Mouse (Mus musculus): ENCODE data around the gene Ppfia4. TPM values are rescaled to one million over a fixed set of nuclear protein-coding genes. Genes with fewer than 3 reads are reported as not detected.

Gene Ppfia4
- polyA plus RNA-seq (2012; rRNA removed) = 3.7 and 3.8 TPM in 2 replicates

DNA sequence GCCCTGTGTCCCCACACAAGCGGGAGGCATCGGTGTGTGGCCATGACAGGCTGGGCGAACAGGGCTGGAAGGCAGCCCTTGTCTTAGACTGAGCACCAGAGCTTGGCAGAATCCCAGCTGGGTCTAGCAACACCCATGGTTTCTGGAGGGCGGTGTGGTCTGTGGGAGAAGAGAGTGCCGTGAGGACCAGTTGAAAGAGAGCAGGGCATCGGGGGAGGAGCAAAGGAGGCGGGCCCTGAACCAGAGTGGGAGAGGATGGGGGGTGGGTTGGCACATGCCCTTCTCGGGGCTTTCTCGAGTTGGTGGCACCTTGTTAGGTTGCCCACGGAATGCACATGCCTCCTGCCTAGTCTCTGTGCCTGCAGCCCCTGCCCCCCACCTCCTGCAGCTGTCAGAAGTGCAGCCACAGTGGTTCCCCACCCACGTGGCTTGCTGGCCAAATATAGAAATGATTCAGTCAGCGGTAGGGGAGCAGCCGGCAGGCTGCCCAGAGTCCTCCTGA, at the start of gene Ppfia4:
Gene Ppfia4, minus strand, starts transcription at position 159 of the 502 bp plus-strand sequence.

GRCm38 (mm10) chr1:134361857-134362212, 29.1 kb upstream of the Ppfia4 start, which contains the start of gene Tmem183a:
Gene Tmem183a (minus strand): TSS chr1:134361979.

DNA sequence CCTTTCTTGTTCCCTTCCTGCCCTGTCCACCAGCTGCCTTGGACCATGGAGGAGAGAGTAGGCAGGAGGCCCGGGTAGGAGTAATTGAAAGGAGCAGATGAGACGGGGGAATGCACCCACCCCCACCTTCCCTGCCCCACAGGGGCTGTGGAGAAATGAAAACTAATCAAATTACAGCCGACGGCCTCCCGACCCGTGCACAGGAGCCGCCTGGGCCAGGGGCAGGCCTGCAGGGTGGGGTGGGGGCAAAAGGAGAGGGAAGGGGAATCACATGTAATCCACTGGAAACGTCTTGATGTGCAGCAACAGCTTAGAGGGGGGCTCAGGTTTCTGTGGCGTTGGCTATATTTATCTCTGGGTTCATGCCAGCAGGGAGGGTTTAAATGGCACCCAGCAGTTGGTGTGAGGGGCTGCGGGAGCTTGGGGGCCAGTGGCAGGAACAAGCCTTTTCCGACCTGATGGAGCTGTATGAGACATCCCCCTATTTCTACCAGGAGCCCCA, 43.1 kb downstream of the Ppfia4 start, which contains the start of gene Myog:
Gene Myog, plus strand, starts transcription at position 392 of the 502 bp plus-strand sequence.

Other genes with a start within 250 kb of the Ppfia4 start
- gene Chit1, start 221.7 kb downstream of the Ppfia4 start, polyA plus RNA-seq (2012; rRNA removed) = 36.1 and 38.3 TPM in 2 replicates
- 0.87 and 2.3 TPM in 2 replicates for gene Chil1, start 150.8 kb downstream of the Ppfia4 start, polyA plus RNA-seq (2012; rRNA removed)
- gene Mybph, start 139.5 kb downstream of the Ppfia4 start, polyA plus RNA-seq (2012; rRNA removed) = 1.3 and 2.8 TPM in 2 replicates
- 10.2 and 10.5 TPM in 2 replicates for gene Adora1, start 97.5 kb downstream of the Ppfia4 start, polyA plus RNA-seq (2012; rRNA removed)
- gene Myog, start 42.9 kb downstream of the Ppfia4 start, polyA plus RNA-seq (2012; rRNA removed) = 0.51 and 1.1 TPM in 2 replicates
- 44.1 and 52.2 TPM in 2 replicates for gene Tmem183a, start 29.1 kb upstream of the Ppfia4 start, polyA plus RNA-seq (2012; rRNA removed)
- gene 4933406M09Rik, start 53.0 kb upstream of the Ppfia4 start, polyA plus RNA-seq (2012; rRNA removed) = not detected in 2 replicates
- 21.6 and 23.2 TPM in 2 replicates for gene Cyb5r1, start 72.6 kb upstream of the Ppfia4 start, polyA plus RNA-seq (2012; rRNA removed)
- 78.1 and 112 TPM in 2 replicates for gene Adipor1, start 82.5 kb upstream of the Ppfia4 start, polyA plus RNA-seq (2012; rRNA removed)
- 1.1 and 1.4 TPM in 2 replicates for gene Klhl12, start 122.6 kb upstream of the Ppfia4 start, polyA plus RNA-seq (2012; rRNA removed)
- 3.6 and 4.5 TPM in 2 replicates for gene Rabif, start 161.7 kb upstream of the Ppfia4 start, polyA plus RNA-seq (2012; rRNA removed)
- gene Mgat4e, start 216.8 kb upstream of the Ppfia4 start, polyA plus RNA-seq (2012; rRNA removed) = not detected in 2 replicates
- 5.6 and 8.5 TPM in 2 replicates for gene Kdm5b, start 227.2 kb upstream of the Ppfia4 start, polyA plus RNA-seq (2012; rRNA removed)